Mouse (Mus musculus) midbrain, embryonic 16.5 days (tissue): ENCODE measurements around the gene Top1. TPM values are rescaled to one million over a fixed set of nuclear protein-coding genes. Genes with fewer than 3 reads are reported as not detected.

Experiments used
- ATAC-seq: fragments of 200-750 bp; cut with Nextera tagmentation; 2 replicates; pipeline ENCODE4 v1.8.0; 2017; ENCODE audit warnings: moderate TSS enrichment
- H3K27ac ChIP-seq: fragments of 300-500 bp; sonication (generic); 2 replicates; pipeline ENCODE4 v1.5.1; 2014; ENCODE audit warnings: mild to moderate bottlenecking, low read length, mixed read lengths
- H3K27me3 ChIP-seq: fragments of 300-500 bp; sonication (generic); 2 replicates; pipeline ENCODE4 v1.6.1; 2014; ENCODE audit warnings: low read depth, low read length, mixed read lengths; ENCODE audit not compliant: control insufficient read depth, insufficient read depth
- H3K36me3 ChIP-seq: fragments of 300-500 bp; sonication (generic); 2 replicates; pipeline ENCODE4 v1.6.1; 2014; ENCODE audit warnings: mild to moderate bottlenecking, low read length, moderate library complexity, mixed read lengths; ENCODE audit not compliant: control insufficient read depth, insufficient read depth
- H3K4me1 ChIP-seq: fragments of 300-500 bp; sonication (generic); 2 replicates; pipeline ENCODE4 v1.6.1; 2014; ENCODE audit warnings: mild to moderate bottlenecking, low read length, mixed read lengths; ENCODE audit not compliant: control insufficient read depth, insufficient read depth
- H3K4me2 ChIP-seq: fragments of 300-500 bp; sonication (generic); 2 replicates; pipeline ENCODE4 v1.6.1; 2014; ENCODE audit warnings: mild to moderate bottlenecking, low read length, mixed read lengths
- H3K4me3 ChIP-seq: fragments of 300-500 bp; sonication (generic); 2 replicates; pipeline ENCODE4 v1.5.1; 2014; ENCODE audit warnings: low read depth, mild to moderate bottlenecking, low read length, moderate library complexity, mixed read lengths
- H3K9ac ChIP-seq: fragments of 300-500 bp; sonication (generic); 2 replicates; pipeline ENCODE4 v1.6.1; 2014; ENCODE audit warnings: low read depth, low read length, mixed read lengths
- H3K9me3 ChIP-seq: fragments of 300-500 bp; sonication (generic); replicated peaks from 2 replicates; pipeline ENCODE4 v1.6.1; 2014; ENCODE audit warnings: mild to moderate bottlenecking, low read length, mixed read lengths; ENCODE audit not compliant: control insufficient read depth, poor library complexity, severe bottlenecking
- WGBS: fragments of 180-500 bp; shearing (Covaris S2); extraction: QIAGEN DNeasy Blood & Tissue Kit; methylation state at CpG from one replicate; pipeline ENCODE4 v1.1.7; 2014; 5-methylcytosine and 5-hydroxymethylcytosine counted together
- polyA plus RNA-seq: library from polyadenylated mRNA; unstranded; fragments of >200 nt; fragmentation: Nextera tagmentation; extraction: Ambion mirVana; gene quantifications from 2 replicates; pipeline ENCODE4 v1.2.1, GENCODE M21; 2015

Gene Top1
- polyA plus RNA-seq, 1 experiment from 2014 or later, result 68.7 TPM

GRCm38 (mm10) chr2:160667259-160667658 is 21.6 kb downstream of the Top1 start:
- Histone ChIP-seq H3K27ac (no peak overlapping the region), H3K4me2 (no peak overlapping the region), H3K9me3 (no peaks in the 10 kb centered on the region), H3K4me1 (no peaks in the 10 kb centered on the region), H3K4me3 (no peak overlapping the region), H3K9ac (no peak overlapping the region), H3K36me3 (no peaks in the 10 kb centered on the region), H3K27me3 (no peaks in the 10 kb centered on the region)
- no peak for ATAC-seq
- 96% methylated on average over 4 of the region's 4 CpGs for WGBS

GRCm38 (mm10) chr2:160700271-160700670 is 54.6 kb downstream of the Top1 start:
- Histone ChIP-seq H3K9ac (no peak overlapping the region), H3K27me3 (no peaks in the 10 kb centered on the region), H3K4me2 (no peak overlapping the region), H3K27ac (no peak overlapping the region), H3K9me3 (no peaks in the 10 kb centered on the region), H3K4me1 (no peaks in the 10 kb centered on the region), H3K36me3 (peaks cover 12% of the 10 kb centered on the region), H3K4me3 (no peak overlapping the region)
- no peak for ATAC-seq
- WGBS, result 75% methylated on average over 5 of the region's 5 CpGs

GRCm38 (mm10) chr2:160701603-160702002 is 55.9 kb downstream of the Top1 start:
- Histone ChIP-seq H3K9ac (no peak overlapping the region), H3K36me3 (peaks cover 11% of the 10 kb centered on the region), H3K27ac (no peak overlapping the region), H3K4me2 (no peak overlapping the region), H3K27me3 (no peaks in the 10 kb centered on the region), H3K9me3 (no peaks in the 10 kb centered on the region), H3K4me3 (no peak overlapping the region), H3K4me1 (no peaks in the 10 kb centered on the region)
- 86% methylated on average over 3 of the region's 3 CpGs for WGBS
- ATAC-seq, result no peak

GRCm38 (mm10) chr2:160702824-160703223 is 57.1 kb downstream of the Top1 start:
- Histone ChIP-seq H3K4me1 (no peaks in the 10 kb centered on the region), H3K4me2 (no peak overlapping the region), H3K27me3 (no peaks in the 10 kb centered on the region), H3K9ac (no peak overlapping the region), H3K9me3 (no peaks in the 10 kb centered on the region), H3K27ac (no peak overlapping the region), H3K4me3 (no peak overlapping the region), H3K36me3 (peaks cover 10% of the 10 kb centered on the region)
- no peak for ATAC-seq

GRCm38 (mm10) chr2:160707673-160708072 is 62.0 kb downstream of the Top1 start:
- Histone ChIP-seq H3K27me3 (no peaks in the 10 kb centered on the region), H3K27ac (no peak overlapping the region), H3K4me1 (no peaks in the 10 kb centered on the region), H3K4me2 (no peak overlapping the region), H3K9ac (no peak overlapping the region), H3K4me3 (no peak overlapping the region), H3K9me3 (no peaks in the 10 kb centered on the region), H3K36me3 (peaks cover 9% of the 10 kb centered on the region; the same call in 1 of the 2 replicates)
- 80% methylated on average over 3 of the region's 3 CpGs for WGBS
- ATAC-seq, result no peak

- 64% methylated on average over 4 of the region's 4 CpGs for WGBS
- ATAC-seq, result no peak
- Histone ChIP-seq H3K4me3 (no peak overlapping the region), H3K9me3 (no peaks in the 10 kb centered on the region), H3K36me3 (peaks cover 31% of the 10 kb centered on the region), H3K27me3 (no peaks in the 10 kb centered on the region), H3K9ac (no peak overlapping the region), H3K4me2 (no peak overlapping the region), H3K27ac (no peak overlapping the region), H3K4me1 (no peaks in the 10 kb centered on the region)
Measured at GRCm38 (mm10) chr2:160715463-160716030, 69.9 kb downstream of the Top1 start.

GRCm38 (mm10) chr2:160717269-160717668 is 71.6 kb downstream of the Top1 start:
- no peak overlapping the region for H3K27ac ChIP-seq

GRCm38 (mm10) chr2:160718811-160719210 is 73.1 kb downstream of the Top1 start:
- Histone ChIP-seq H3K4me1 (no peaks in the 10 kb centered on the region), H3K36me3 (peaks cover 43% of the 10 kb centered on the region), H3K9me3 (no peaks in the 10 kb centered on the region), H3K27me3 (no peaks in the 10 kb centered on the region), H3K4me2 (no peak overlapping the region), H3K4me3 (no peak overlapping the region), H3K27ac (no peak overlapping the region), H3K9ac (no peak overlapping the region)
- ATAC-seq, result no peak
- WGBS, result 89% methylated on average over 3 of the region's 3 CpGs

More at GRCm38 (mm10) chr2:160717269-160717668, 71.6 kb downstream of the Top1 start:
- no peak for ATAC-seq
- peaks cover 38% of the 10 kb centered on the region for H3K36me3 ChIP-seq
- WGBS, result 75% methylated on average over 5 of the region's 5 CpGs
- no peak overlapping the region for H3K9ac ChIP-seq
- no peaks in the 10 kb centered on the region for H3K4me1 ChIP-seq
- H3K9me3 ChIP-seq, result no peaks in the 10 kb centered on the region
- no peak overlapping the region for H3K4me2 ChIP-seq
- H3K27me3 ChIP-seq, result no peaks in the 10 kb centered on the region
- H3K4me3 ChIP-seq, result no peak overlapping the region

- no peaks in the 10 kb centered on the region for H3K4me1 ChIP-seq
- 74% methylated on average over 4 of the region's 4 CpGs for WGBS
Measured at GRCm38 (mm10) chr2:160722714-160723113, 77.0 kb downstream of the Top1 start.

More at GRCm38 (mm10) chr2:160722714-160723113, 77.0 kb downstream of the Top1 start:
- Histone ChIP-seq H3K9ac (no peak overlapping the region), H3K27ac (no peak overlapping the region), H3K4me2 (no peak overlapping the region), H3K4me3 (no peak overlapping the region), H3K36me3 (peaks cover 31% of the 10 kb centered on the region), H3K9me3 (no peaks in the 10 kb centered on the region), H3K27me3 (no peaks in the 10 kb centered on the region)
- ATAC-seq, result no peak
